Mouse (Mus musculus) CD4-positive helper T cell, adult 2 months (primary cell): ENCODE measurements around the gene 2310022B05Rik.

Experiments used
- DNase-seq: peaks from one replicate; pipeline ENCODE4 v3.0.0-alpha.2; 2012; ENCODE audit warnings: low read depth, missing footprints, low spot score

The 2310022B05Rik gene

GRCm38 (mm10) chr8:124663112-124663873, at the start of gene 2310022B05Rik:
Gene 2310022B05Rik, minus strand, starts transcription at chr8:124663369.
- peak; percentile 84 for DNase-seq

GRCm38 (mm10) chr8:124705823-124706222, 42.7 kb upstream of the 2310022B05Rik start:
- DNase-seq, result no peak

- no peak for DNase-seq
Measured at GRCm38 (mm10) chr8:124704376-124704775, 41.2 kb upstream of the 2310022B05Rik start.

GRCm38 (mm10) chr8:124703526-124703925, 40.4 kb upstream of the 2310022B05Rik start:
- peak; percentile 34 for DNase-seq

GRCm38 (mm10) chr8:124702183-124702582, 39.0 kb upstream of the 2310022B05Rik start:
- DNase-seq, result no peak

- peak; percentile 86 for DNase-seq
Measured at GRCm38 (mm10) chr8:124701023-124701422, 37.9 kb upstream of the 2310022B05Rik start.

- peak; percentile 34 for DNase-seq
Measured at GRCm38 (mm10) chr8:124700271-124700670, 37.1 kb upstream of the 2310022B05Rik start.

GRCm38 (mm10) chr8:124695424-124696100, 32.4 kb upstream of the 2310022B05Rik start:
- no peak for DNase-seq

GRCm38 (mm10) chr8:124691706-124692105, 28.5 kb upstream of the 2310022B05Rik start:
- no peak for DNase-seq

- DNase-seq, result no peak
Measured at GRCm38 (mm10) chr8:124688899-124689298, 25.7 kb upstream of the 2310022B05Rik start.

GRCm38 (mm10) chr8:124682218-124682617, 19.0 kb upstream of the 2310022B05Rik start:
- DNase-seq, result no peak

- no peak for DNase-seq
Measured at GRCm38 (mm10) chr8:124681792-124682157, 18.6 kb upstream of the 2310022B05Rik start.

GRCm38 (mm10) chr8:124681077-124681791, 18.1 kb upstream of the 2310022B05Rik start:
- DNase-seq, result no peak

- DNase-seq, result no peak
Measured at GRCm38 (mm10) chr8:124678246-124678645, 15.1 kb upstream of the 2310022B05Rik start.

- peak; percentile 47 for DNase-seq
Measured at GRCm38 (mm10) chr8:124677486-124677885, 14.3 kb upstream of the 2310022B05Rik start.

GRCm38 (mm10) chr8:124677078-124677477, 13.9 kb upstream of the 2310022B05Rik start:
- no peak for DNase-seq

- no peak for DNase-seq
Measured at GRCm38 (mm10) chr8:124676661-124677060, 13.5 kb upstream of the 2310022B05Rik start.

- no peak for DNase-seq
Measured at GRCm38 (mm10) chr8:124672345-124672744, 9.2 kb upstream of the 2310022B05Rik start.

- DNase-seq, result no peak
Measured at GRCm38 (mm10) chr8:124668798-124669197, 5.6 kb upstream of the 2310022B05Rik start.

GRCm38 (mm10) chr8:124664414-124664813, 1.2 kb upstream of the 2310022B05Rik start:
- DNase-seq, result no peak

- DNase-seq, result peak; percentile 26
Measured at GRCm38 (mm10) chr8:124663874-124664230, 683 bp upstream of the 2310022B05Rik start.

- DNase-seq, result peak; percentile 7
Measured at GRCm38 (mm10) chr8:124662446-124663111, 590 bp downstream of the 2310022B05Rik start.
